Mouse (Mus musculus) ovary, postnatal 10 days (tissue): ENCODE data around the gene Ciart.
"Not testable (repeated sequence)": the region's sequence is repeated elsewhere in the genome, so short reads cannot be mapped to it uniquely, and the experiment has no call there.

ENCODE experiments used
- DNase-seq: peaks from one replicate; pipeline ENCODE4 v3.0.0; 2022; ENCODE audit warnings: low spot score

Ciart gene

DNA sequence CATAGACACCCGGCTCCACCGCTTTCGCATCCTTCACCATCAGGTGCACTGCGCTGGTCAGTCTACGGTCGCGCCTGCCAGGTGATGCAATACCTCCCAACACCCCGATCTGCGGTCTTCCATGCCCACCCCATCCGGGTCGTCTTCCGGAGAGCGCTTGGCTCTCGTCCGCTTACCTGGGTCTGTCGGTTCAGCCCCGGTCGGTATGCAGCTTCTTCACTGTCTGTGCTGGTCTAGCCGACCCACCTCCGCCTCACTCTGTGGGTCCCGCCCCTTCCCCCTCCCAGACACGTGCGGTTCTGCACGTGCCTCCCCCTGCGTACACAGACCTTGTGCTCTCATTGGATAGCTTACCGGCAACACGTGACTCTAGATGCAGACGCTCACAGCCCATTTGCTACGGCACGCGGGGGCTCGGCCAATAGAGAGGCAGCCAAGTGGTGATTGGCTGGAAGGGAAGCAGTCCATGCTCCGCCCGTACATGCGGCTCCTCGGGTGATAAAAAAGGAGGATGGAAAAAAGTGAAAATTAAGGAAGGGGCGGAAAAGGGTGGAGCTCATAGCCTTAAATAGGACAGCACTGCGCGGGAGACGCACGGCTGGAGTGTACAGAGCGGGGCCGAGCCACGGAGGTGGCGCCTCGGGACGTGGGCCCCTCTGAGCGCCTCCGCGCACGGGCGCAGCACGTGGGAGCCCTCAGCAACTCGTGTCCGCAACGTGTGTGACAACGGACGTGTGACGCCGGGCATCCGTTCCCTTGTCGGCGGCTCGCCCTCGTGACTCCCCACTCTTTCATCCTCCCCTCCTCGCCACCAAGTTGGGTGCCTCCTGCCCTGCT lies at the start of gene Ciart:
Gene Ciart, minus strand, starts transcription at position 273 of the 837 bp plus-strand sequence.
- peak; percentile 86 for DNase-seq

DNA sequence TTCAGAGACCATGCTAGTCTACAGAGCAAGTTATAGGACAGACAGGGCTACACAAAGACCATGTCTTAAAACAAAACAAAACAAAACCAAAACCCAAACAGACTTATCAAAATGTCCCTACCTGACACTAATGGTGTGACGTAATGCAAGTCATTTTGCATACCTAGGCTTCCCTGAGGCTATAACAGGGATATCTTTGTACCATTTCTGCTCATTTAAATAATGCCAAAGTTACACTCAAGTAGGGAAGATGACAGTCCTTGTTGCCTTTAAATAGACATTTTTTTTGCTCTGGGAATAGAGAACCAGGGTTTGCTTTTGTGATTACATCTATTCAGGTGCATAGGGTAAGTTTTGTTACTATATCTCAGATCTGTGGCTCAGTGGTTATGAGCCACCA lies 49.4 kb upstream of the Ciart start:
- DNase-seq: no peak

GRCm38 (mm10) chr3:95930471-95930789 lies 48.4 kb upstream of the Ciart start:
- no peak for DNase-seq

DNA sequence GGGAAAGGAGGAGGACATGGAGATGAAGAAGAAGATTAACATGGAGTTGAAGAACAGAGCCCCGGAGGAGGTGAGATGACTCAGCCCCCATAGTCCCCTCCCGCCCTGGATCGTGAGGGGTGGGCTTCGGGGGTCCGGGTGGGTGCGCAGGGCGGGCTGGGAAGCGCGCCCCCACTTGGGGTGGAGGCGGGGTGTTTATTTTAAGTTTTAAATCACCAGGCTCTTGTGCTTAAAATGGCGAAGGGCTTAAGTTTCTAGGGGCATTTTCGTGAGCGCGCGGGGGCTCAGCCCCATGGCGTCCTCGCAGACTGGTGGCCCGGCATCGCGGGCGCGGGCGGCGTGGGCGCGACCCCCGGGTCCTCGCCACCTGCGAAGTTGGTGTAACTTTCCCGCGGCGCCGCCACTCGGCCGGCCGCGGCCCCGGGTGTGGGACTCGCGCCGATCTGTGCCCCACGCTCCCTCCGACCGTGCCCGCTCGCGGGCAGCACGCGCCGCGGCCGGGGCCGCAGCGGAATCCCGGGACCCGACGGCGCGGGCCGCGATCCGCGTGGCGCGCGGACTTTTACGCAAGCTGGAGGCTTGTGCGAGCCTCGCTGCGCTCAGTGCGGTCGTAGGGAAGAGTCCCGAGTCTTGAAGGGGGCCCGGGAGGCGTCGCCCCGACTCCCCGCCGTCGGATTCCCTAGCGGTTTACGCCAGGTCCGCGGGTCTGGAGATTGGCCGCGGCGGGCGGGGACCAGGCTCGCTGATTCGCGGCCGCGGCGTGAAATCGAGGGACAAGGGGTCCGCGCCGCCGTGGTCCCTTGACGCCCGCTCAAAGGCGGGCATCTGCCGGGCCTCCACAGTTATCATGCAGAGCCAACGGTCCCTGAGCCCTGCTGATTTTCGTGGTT lies 47.8 kb upstream of the Ciart start:
- DNase-seq: peak; percentile 31

GRCm38 (mm10) chr3:95928658-95929503 lies 46.8 kb upstream of the Ciart start, which contains the start of gene Anp32e:
Anp32e (plus strand) TSS chr3:95929246.
- DNase-seq: peak; percentile 94

DNA sequence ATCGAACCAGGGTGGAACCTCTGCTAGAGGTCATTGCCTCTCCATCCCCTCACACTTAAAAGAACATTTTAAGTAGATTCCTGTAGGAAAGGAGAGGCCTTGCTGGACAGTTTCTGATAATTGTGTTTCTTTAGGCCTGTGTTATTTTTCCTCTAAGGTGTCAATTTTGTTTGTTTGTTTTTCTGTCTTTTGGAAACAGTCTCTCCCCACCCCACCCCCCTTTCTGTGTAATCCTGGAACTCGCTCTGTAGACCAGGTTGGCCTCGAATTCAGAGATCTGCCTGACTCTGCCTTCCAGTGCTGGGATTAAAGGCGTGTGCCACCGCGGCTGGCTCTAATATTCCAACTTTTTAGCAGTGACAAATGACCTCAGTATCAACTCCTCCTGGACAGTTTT lies 46.2 kb upstream of the Ciart start:
- no peak for DNase-seq

GRCm38 (mm10) chr3:95925087-95925486 lies 43.0 kb upstream of the Ciart start:
- DNase-seq: no peak

- DNase-seq: no peak
Measured at GRCm38 (mm10) chr3:95924185-95924584, 42.1 kb upstream of the Ciart start.

DNA sequence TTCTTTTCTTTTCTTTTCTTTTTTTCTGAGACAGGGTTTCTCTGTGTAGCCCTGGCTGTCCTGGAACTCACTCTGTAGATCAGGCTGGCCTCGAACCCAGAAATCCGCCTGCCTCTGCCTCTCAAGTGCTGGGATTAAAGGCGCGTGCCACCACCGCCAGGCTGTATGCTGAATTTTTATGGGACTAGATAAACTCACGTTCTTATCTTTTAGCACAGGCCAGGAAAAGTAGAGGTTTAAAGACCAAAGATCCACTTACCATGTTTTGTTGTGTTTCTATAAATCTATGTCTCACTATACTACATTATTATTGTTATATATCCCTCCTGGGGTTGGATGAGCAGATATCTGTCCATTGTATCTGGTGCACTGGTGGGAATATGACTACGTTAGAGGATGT lies 41.4 kb upstream of the Ciart start:
- not testable (repeated sequence) for DNase-seq

- not testable (repeated sequence) for DNase-seq
Measured at GRCm38 (mm10) chr3:95920532-95920931, 38.5 kb upstream of the Ciart start.

GRCm38 (mm10) chr3:95916760-95917159 lies 34.7 kb upstream of the Ciart start:
- DNase-seq: no peak

- no peak for DNase-seq
Measured at GRCm38 (mm10) chr3:95914706-95915105, 32.7 kb upstream of the Ciart start.

DNA sequence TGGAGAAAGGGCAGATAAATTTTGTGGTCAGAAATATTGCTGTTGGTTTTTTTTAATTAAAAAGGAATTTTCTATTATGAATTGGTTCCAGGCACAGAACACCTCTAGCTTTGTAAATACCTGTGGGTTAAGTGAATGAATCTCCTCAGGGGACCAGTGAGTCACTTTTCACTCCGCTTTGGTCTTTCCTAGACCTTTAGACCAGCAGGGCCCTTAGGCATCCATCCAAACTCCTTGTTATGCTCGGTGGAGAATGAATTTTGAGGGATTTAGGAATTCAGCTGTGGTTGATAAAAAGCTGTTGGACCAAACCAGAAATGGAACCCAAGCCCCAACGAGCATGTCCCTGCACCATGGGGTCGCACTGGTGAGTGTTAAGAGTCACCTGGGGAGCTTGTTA lies 25.6 kb upstream of the Ciart start:
- no peak for DNase-seq

GRCm38 (mm10) chr3:95906860-95907259 lies 24.8 kb upstream of the Ciart start:
- DNase-seq: no peak

GRCm38 (mm10) chr3:95905940-95906492 lies 24.0 kb upstream of the Ciart start:
- DNase-seq: no peak

DNA sequence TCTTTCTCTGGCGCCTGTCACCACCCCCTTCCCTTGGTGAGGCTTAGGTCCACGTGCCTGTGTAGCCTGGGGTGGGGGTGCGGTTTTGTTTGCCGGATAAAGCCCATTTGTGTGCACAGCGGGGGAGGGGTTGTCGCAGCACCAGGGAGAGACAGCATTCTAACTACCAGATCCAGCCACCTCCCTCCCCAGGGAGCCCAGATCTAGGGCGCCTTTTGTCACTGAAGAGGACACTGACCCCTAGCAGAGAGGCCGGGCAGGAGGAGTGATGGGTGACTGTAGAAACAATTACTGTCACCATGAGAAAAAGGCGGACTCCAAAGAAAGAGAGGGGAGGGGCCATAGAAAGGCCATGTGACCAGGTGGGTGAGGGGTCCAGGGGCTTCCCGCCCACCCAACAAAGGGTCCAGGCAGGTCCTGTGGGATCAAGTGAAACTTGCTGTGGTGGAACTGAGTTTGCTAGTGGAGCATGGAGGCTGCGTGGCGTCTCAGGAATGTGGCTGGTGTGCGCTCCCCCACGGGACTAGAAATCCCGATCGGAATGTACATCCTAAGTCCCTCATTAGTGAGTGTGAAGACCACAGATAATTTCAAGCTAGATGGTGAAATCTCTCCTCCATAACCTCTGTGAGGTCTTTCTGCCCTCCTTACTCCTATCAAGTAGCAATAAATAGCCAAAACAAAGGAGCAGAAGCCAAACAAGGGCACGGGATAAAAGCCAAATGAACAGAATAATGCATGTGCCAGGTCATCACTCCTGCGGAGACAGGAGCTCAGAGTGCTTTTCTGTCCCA lies 23.3 kb upstream of the Ciart start:
- no peak for DNase-seq

GRCm38 (mm10) chr3:95904568-95904967 lies 22.5 kb upstream of the Ciart start, which contains the start of gene Car14:
Car14 (minus strand) TSS chr3:95904691.
- DNase-seq: no peak

GRCm38 (mm10) chr3:95903753-95904502 lies 21.9 kb upstream of the Ciart start:
- no peak for DNase-seq

- no peak for DNase-seq
Measured at GRCm38 (mm10) chr3:95902643-95903042, 20.6 kb upstream of the Ciart start.

DNA sequence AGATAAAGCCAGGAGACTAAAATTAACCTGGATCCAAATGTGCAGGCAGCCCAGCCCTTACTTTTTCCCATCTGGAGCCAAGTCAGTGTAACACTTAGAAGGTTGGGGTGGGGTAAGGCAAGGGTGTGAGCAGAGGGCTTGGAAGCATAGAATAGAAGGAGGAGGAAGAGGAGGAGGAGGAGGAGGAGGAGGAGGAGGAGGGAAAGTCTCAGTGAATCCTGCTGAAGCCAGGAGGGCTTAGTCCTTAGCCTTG lies 20.2 kb upstream of the Ciart start:
- DNase-seq: no peak
